Mouse (Mus musculus) embryonic facial prominence, embryonic 15.5 days (tissue): ENCODE results near the gene Pdzd2. TPM values are rescaled to one million over a fixed set of nuclear protein-coding genes. Genes with fewer than 3 reads are reported as not detected.
A peak's percentile ranks its signal among the peaks of the same experiment; 100 is the strongest.

Source experiments
- ATAC-seq: fragments of 200-750 bp; cut with Nextera tagmentation; 2 replicates; pipeline ENCODE4 v1.8.0; 2017; ENCODE audit warnings: low read depth, moderate TSS enrichment; ENCODE audit not compliant: insufficient number of reproducible peaks, low FRiP score, low TSS enrichment
- H3K27ac ChIP-seq: fragments of 300-500 bp; sonication (generic); replicated peaks from 2 replicates; pipeline ENCODE4 v1.5.1; 2015; ENCODE audit warnings: mild to moderate bottlenecking, inconsistent platforms
- H3K27me3 ChIP-seq: fragments of 300-500 bp; sonication (generic); 2 replicates; pipeline ENCODE4 v1.6.1; 2015; ENCODE audit warnings: inconsistent platforms
- H3K36me3 ChIP-seq: fragments of 300-500 bp; sonication (generic); 2 replicates; pipeline ENCODE4 v1.6.1; 2015; ENCODE audit warnings: mild to moderate bottlenecking, inconsistent platforms
- H3K4me1 ChIP-seq: fragments of 300-500 bp; sonication (generic); 2 replicates; pipeline ENCODE4 v1.6.1; 2015; ENCODE audit warnings: inconsistent platforms
- H3K4me2 ChIP-seq: fragments of 300-500 bp; sonication (generic); replicated peaks from 2 replicates; pipeline ENCODE4 v1.6.1; 2015; ENCODE audit warnings: mild to moderate bottlenecking, inconsistent platforms
- H3K4me3 ChIP-seq: fragments of 300-500 bp; sonication (generic); replicated peaks from 2 replicates; pipeline ENCODE4 v1.5.1; 2015; ENCODE audit warnings: mild to moderate bottlenecking, inconsistent platforms
- H3K9ac ChIP-seq: fragments of 300-500 bp; sonication (generic); 2 replicates; pipeline ENCODE4 v1.6.1; 2015; ENCODE audit warnings: inconsistent platforms
- H3K9me3 ChIP-seq: fragments of 300-500 bp; sonication (generic); replicated peaks from 2 replicates; pipeline ENCODE4 v1.6.1; 2016; ENCODE audit warnings: inconsistent platforms
- WGBS: fragments of 180-500 bp; shearing (Covaris S2); methylation state at CpG from one replicate; pipeline ENCODE4 v1.1.7; 2015; 5-methylcytosine and 5-hydroxymethylcytosine counted together
- polyA plus RNA-seq: library from polyadenylated mRNA; unstranded; fragments of >200 nt; fragmentation: Nextera tagmentation; extraction: Ambion mirVana; gene quantifications from 2 replicates; pipeline ENCODE4 v1.2.1, GENCODE M21; 2015

The Pdzd2 gene
- polyA plus RNA-seq, 1 experiment from 2014 or later = 43.7 TPM

DNA sequence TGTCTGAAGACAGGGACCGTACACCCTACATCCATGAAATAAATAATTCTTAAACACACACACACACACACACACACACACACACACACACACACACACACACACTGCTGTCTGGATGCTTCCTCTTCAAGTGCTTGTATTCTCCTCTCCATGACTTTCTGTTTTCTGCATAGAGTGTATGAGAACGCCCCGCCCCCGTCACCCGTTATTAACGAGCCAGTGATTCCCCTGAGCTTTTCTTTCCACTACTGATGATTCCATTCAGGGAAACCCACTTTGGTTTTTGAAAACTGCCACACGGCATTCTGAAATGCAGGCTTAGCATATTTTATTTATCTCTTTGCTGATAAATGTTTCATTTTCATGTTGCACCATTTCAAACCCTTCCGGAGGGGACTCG, 219.4 kb downstream of the Pdzd2 start:
- WGBS = 80% methylated on average over 9 of the region's 9 CpGs
- H3K4me1 ChIP-seq = peaks cover 18% of the 10 kb centered on the region
- no peak for ATAC-seq

DNA sequence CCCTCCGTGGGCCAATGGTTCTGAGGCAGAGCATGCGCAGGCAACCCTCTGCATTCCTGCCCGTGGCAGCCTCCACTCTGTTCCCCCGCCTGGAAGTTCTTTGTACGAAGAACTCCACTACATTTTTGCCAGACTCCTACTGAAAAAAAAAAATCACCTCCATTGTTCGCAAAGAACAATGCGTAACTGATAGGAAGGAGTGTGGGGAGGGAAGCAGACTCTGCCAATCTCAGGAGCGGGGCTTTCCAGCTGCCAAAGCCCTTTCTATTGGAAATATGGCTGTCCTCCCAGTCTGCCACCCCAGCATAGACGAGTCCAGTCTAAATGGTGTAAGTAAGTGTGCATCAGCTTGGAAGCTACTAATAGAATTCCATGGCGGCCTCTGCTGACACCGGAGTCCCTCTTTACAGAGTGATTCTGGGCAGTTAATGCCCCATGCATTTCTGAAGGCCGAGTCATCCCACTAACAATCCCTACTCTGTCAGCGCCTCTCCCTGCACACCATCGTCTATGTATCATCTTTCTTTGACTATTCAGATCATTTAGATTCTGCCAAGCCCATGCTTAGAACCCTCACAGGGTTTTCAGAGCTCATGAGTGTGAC, 221.3 kb downstream of the Pdzd2 start:
- Histone ChIP-seq H3K36me3 (no peaks in the 10 kb centered on the region), H3K9me3 (no peaks in the 10 kb centered on the region), H3K4me2 (no peak overlapping the region), H3K4me1 (peaks cover 23% of the 10 kb centered on the region), H3K4me3 (no peak overlapping the region), H3K27me3 (no peaks in the 10 kb centered on the region), H3K9ac (no peak overlapping the region), H3K27ac (peak overlapping the region; percentile 28; the same call in 1 of the 2 replicates)
- no peak for ATAC-seq
- WGBS = 51% methylated on average over 14 of the region's 14 CpGs

More for the DNA sequence above, 219.4 kb downstream of the Pdzd2 start:
- no peak overlapping the region for H3K4me3 ChIP-seq
- H3K4me2 ChIP-seq = no peak overlapping the region
- H3K9me3 ChIP-seq = no peaks in the 10 kb centered on the region
- no peak overlapping the region for H3K27ac ChIP-seq
- no peaks in the 10 kb centered on the region for H3K36me3 ChIP-seq
- no peak overlapping the region for H3K9ac ChIP-seq
- no peaks in the 10 kb centered on the region for H3K27me3 ChIP-seq

DNA sequence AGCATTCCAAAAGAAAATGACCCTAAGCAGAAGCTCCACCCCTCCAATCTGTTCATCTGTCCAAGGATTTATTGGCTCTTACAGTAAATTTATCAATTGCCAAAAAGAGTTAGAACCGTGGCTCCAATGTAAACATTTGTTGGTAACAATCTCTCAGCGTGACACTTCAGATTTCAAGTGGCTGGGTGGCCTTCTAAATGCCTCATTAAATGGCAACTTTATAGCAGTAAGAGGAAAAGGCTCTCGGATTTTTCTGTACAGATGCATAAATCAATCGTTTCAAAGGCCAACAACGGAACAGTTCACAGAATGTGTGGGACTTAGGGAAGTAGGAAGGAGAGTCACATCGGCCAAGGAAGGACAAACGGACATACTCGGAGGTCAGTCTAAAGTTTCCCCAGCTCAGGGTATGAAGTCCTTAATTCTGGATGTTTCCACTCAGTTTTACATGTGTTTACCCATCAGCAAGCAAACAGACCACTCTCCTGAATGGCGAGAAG, 222.4 kb downstream of the Pdzd2 start:
- H3K36me3 ChIP-seq = no peaks in the 10 kb centered on the region
- no peaks in the 10 kb centered on the region for H3K27me3 ChIP-seq
- no peak overlapping the region for H3K4me2 ChIP-seq
- no peaks in the 10 kb centered on the region for H3K9me3 ChIP-seq
- WGBS = 74% methylated on average over 9 of the region's 9 CpGs
- no peak for ATAC-seq
- no peak overlapping the region for H3K4me3 ChIP-seq
- H3K27ac ChIP-seq = no peak overlapping the region
- no peak overlapping the region for H3K9ac ChIP-seq
- peaks cover 23% of the 10 kb centered on the region for H3K4me1 ChIP-seq

DNA sequence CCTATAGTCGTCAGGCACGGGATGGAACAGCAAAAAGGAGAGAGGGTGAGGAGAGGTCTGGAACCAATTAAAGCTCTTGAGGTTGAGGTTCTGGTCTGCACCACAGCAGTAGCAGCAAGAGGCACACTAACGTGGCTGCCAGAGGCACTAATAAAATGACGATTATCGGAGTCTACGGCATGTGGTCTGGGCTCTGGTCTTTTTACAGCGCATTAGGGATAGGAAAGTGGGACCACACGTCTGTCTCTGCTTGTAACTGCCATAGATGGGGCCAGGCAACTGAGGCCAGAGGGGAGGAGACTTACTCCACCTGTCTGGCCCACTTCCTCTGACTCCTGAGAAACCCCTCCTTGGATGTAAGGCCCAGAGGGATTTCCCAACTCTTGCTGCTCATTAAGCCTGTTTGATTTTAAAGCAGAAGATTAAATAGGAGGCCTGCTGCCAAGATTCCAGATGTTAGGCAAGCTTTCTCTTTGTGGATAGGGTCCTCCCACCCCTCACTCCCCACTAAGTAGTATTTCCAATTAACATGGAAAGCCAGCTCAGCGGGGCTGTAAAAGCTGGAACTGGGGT, 224.4 kb downstream of the Pdzd2 start:
- 22% methylated on average over 9 of the region's 9 CpGs for WGBS
- Histone ChIP-seq H3K9me3 (no peaks in the 10 kb centered on the region), H3K27ac (no peak overlapping the region; the same call in 1 of the 2 replicates), H3K27me3 (no peaks in the 10 kb centered on the region), H3K9ac (no peak overlapping the region), H3K4me3 (no peak overlapping the region), H3K4me2 (no peak overlapping the region), H3K4me1 (peaks cover 23% of the 10 kb centered on the region), H3K36me3 (no peaks in the 10 kb centered on the region)
- peak; percentile 44; the same call in 1 of the 2 replicates for ATAC-seq

DNA sequence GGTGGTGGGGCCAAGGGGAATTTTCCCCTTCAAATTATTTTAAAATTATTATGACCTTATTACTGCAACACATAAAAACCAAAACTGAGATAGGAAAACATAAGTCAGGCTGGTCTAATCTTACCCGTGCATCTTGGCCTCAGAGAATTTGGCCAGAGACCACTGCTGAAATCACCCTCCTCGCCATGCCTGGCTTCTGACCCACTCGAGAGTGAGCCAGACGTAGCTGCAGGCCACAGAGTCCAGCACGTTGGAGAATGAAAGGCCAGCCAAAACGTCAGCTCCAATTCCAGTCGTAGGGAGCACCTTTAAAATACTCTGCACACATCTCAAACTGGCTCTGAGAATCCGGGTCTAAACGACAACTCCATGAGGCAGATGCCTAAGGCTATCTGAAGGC, 226.2 kb downstream of the Pdzd2 start:
- no peaks in the 10 kb centered on the region for H3K27me3 ChIP-seq
- ATAC-seq = 0 out of 2 replicates have a peak, but pooled peaks have one; percentile 32
- 0 out of 2 replicates have a peak overlapping the region, but pooled peaks have one; percentile 17 for H3K27ac ChIP-seq
- H3K9me3 ChIP-seq = no peaks in the 10 kb centered on the region
- H3K4me1 ChIP-seq = peaks cover 21% of the 10 kb centered on the region
- H3K4me3 ChIP-seq = no peak overlapping the region
- no peaks in the 10 kb centered on the region for H3K36me3 ChIP-seq
- H3K9ac ChIP-seq = no peak overlapping the region
- no peak overlapping the region for H3K4me2 ChIP-seq
- 40% methylated on average over 9 of the region's 9 CpGs for WGBS

DNA sequence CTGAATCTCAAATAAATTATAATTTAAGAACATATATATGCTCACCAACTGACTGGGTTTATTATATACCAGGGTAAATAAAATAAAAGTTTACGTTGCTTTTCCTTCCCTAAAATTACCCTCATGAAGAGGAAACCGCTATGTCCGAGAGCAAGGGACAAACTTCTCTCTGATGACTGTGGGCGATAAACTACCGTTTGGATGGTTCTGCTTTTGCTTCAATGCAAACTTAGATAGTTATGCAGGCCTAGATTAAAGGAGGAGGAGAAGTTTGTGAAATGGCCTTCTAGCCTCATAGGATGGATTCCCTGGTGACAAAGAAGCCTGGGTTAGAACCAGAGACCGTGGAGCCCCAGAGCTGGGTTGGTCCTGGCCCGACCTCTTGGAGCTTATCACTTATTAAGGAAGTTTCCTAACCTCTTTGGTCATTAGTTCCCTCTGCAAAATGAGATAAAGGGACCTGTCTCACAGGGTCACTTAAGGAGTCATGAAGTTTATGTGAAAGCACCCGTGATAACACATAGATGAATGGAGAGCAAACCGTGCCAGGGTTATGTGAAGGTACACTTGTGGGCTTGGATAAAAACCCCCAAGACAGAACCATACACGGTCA, 230.9 kb downstream of the Pdzd2 start:
- Histone ChIP-seq H3K4me1 (no peaks in the 10 kb centered on the region; the same call in 1 of the 2 replicates), H3K36me3 (no peaks in the 10 kb centered on the region), H3K27me3 (no peaks in the 10 kb centered on the region), H3K9ac (no peak overlapping the region), H3K4me3 (no peak overlapping the region), H3K9me3 (no peaks in the 10 kb centered on the region), H3K27ac (no peak overlapping the region), H3K4me2 (no peak overlapping the region)
- WGBS = 89% methylated on average over 10 of the region's 10 CpGs
- no peak for ATAC-seq

DNA sequence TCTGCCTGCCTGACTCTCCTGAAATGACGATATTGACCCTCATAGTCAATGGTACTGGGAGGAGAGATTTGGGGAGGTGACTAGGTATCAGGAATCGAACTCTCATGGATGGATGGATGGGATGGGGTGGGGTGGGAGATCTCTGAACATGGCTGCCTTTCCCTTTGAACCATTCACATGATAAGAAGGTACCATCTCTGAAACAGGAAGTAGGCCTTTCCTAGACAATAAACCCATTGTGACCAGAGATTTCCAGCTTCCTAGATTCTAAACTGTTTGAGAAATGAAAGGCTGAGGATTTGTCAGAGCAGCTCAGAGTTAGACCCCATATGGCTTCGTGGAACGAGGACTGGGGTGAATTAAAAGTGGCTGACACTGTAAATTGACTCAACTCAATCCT, 232.2 kb downstream of the Pdzd2 start:
- no peak overlapping the region for H3K27ac ChIP-seq
- no peaks in the 10 kb centered on the region; the same call in 1 of the 2 replicates for H3K4me1 ChIP-seq
- H3K9me3 ChIP-seq = no peaks in the 10 kb centered on the region
- 66% methylated on average over 4 of the region's 4 CpGs for WGBS
- H3K4me2 ChIP-seq = no peak overlapping the region
- no peak overlapping the region for H3K9ac ChIP-seq
- H3K4me3 ChIP-seq = no peak overlapping the region
- no peaks in the 10 kb centered on the region for H3K27me3 ChIP-seq
- no peaks in the 10 kb centered on the region for H3K36me3 ChIP-seq
- no peak for ATAC-seq

DNA sequence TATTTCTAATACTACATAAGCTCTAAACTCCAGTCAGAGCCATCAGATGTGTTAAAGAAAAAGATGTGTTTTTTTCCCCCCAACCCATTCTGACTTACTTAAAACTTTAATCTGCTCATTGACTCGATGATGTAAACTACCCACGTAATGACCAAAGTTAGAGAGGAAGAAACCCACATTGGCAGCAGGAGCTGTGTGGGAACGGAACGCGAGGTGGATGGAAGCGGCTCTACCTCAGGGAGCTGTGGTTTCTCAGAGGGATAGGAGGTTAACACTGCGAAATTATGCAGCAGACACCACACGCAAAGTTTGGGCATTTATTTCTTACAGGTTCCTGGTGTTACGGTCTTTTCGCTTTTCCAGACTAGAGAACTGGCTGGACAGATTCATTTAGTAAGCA, 233.2 kb downstream of the Pdzd2 start:
- no peak overlapping the region for H3K9ac ChIP-seq
- no peak overlapping the region for H3K4me3 ChIP-seq
- WGBS = 58% methylated on average over 10 of the region's 10 CpGs
- H3K27ac ChIP-seq = no peak overlapping the region
- H3K4me2 ChIP-seq = no peak overlapping the region
- no peaks in the 10 kb centered on the region; the same call in 1 of the 2 replicates for H3K4me1 ChIP-seq
- ATAC-seq = no peak
- no peaks in the 10 kb centered on the region for H3K36me3 ChIP-seq
- no peaks in the 10 kb centered on the region for H3K9me3 ChIP-seq
- no peaks in the 10 kb centered on the region for H3K27me3 ChIP-seq

DNA sequence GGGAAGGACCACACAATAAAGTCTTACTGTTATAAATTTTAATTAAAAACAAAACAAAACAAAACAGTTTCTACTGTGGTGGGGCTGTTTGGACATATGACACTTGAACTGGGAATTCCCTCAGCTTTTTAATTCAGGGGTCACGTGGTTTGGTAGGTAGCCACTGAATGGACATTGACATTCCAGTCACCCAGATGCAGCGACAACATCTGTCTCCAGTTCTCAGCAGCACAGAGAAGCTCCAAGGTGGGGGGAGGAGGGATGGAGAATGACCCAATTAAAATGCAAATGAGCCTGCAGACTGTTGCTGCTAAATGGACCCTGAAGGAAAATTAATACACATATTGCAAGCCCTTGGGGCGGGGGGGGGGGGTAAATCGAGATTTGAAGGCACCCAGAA, 233.6 kb downstream of the Pdzd2 start:
- no peaks in the 10 kb centered on the region for H3K27me3 ChIP-seq
- H3K9ac ChIP-seq = no peak overlapping the region
- no peaks in the 10 kb centered on the region for H3K9me3 ChIP-seq
- H3K4me1 ChIP-seq = no peaks in the 10 kb centered on the region; the same call in 1 of the 2 replicates
- H3K27ac ChIP-seq = no peak overlapping the region
- no peak overlapping the region for H3K4me2 ChIP-seq
- no peaks in the 10 kb centered on the region for H3K36me3 ChIP-seq
- WGBS = 37% methylated on average over 4 of the region's 4 CpGs
- no peak overlapping the region for H3K4me3 ChIP-seq
- ATAC-seq = no peak

DNA sequence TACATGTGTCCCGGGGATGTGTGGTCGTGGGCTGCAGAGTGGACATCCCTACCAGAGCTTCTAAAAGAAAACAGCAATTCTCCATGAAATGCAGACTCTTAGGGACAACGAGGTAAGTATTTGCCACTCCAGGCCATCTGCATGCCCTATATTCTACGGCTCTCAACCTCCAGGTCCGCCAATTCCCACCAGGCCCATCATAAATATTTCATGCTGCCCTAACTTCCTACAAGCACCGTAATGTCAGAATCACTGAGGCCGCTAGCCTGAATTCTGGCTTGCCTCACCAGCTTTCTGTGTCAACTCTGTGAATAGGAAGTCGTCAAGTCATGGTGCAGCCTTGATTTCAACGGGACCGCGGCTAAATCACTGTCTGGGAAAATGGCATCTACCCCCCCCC, 234.2 kb downstream of the Pdzd2 start:
- no peaks in the 10 kb centered on the region for H3K9me3 ChIP-seq
- no peak overlapping the region for H3K4me2 ChIP-seq
- H3K27me3 ChIP-seq = no peaks in the 10 kb centered on the region
- no peaks in the 10 kb centered on the region; the same call in 1 of the 2 replicates for H3K4me1 ChIP-seq
- no peak for ATAC-seq
- 82% methylated on average over 11 of the region's 11 CpGs for WGBS
- no peak overlapping the region for H3K4me3 ChIP-seq
- no peak overlapping the region for H3K9ac ChIP-seq
- no peak overlapping the region for H3K27ac ChIP-seq
- H3K36me3 ChIP-seq = no peaks in the 10 kb centered on the region

DNA sequence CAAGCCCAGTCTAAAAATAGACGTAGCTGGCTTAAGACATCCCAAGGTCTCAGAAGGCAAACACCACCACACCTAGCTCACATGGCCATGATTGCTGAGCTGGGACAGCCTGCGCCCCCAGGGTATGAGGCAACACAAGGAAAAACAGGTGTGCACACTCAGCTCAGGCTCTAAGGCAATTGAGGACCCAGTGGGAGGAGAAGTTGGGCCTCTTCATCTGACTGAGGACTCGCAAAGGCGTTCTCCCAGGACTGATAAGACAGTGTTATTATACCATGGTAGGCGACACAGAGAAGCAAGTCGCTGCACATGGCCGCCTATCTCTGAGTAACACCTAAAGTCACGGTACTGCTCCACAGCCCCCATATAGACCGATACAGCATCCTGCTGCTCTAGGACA, 235.8 kb downstream of the Pdzd2 start:
- Histone ChIP-seq H3K4me2 (no peak overlapping the region), H3K9ac (no peak overlapping the region), H3K4me1 (no peaks in the 10 kb centered on the region; the same call in 1 of the 2 replicates), H3K27ac (no peak overlapping the region), H3K4me3 (no peak overlapping the region), H3K27me3 (no peaks in the 10 kb centered on the region), H3K36me3 (no peaks in the 10 kb centered on the region), H3K9me3 (no peaks in the 10 kb centered on the region)
- ATAC-seq = no peak
- 80% methylated on average over 9 of the region's 9 CpGs for WGBS
